Mouse (Mus musculus): ENCODE measurements at regions not wholly inside any gene's neighbourhood (a gene's known extent, or its start where the extent isn't known, plus 50 kb on each side); places are given as distances from the start of the nearest gene placed in this dataset.

- Histone ChIP-seq H3K9ac (replicated peaks; ENCODE audit: low read depth, low read length) (no peak overlapping the region), H3K36me3 (replicated peaks; ENCODE audit: control insufficient read depth, insufficient read depth, low read length) (no peaks in the 10 kb centered on the region), H3K4me1 (ENCODE audit: control insufficient read depth, insufficient read depth) (no peaks in the 10 kb centered on the region), H3K27ac (ENCODE audit: low read depth) (no peak overlapping the region), H3K9me3 (replicated peaks; ENCODE audit: control insufficient read depth, low read length) (no peaks in the 10 kb centered on the region), H3K4me2 (ENCODE audit: low read depth, low read length) (no peak overlapping the region), H3K4me3 (ENCODE audit: low read depth, low read length) (no peak overlapping the region), H3K27me3 (ENCODE audit: control insufficient read depth, insufficient read depth, low read length) (no peaks in the 10 kb centered on the region)
- TF ChIP-seq CTCF (IDR thresholded peaks at IDR 0.05; ENCODE audit: low read depth) (no peak), EP300 (IDR thresholded peaks at IDR 0.05; ENCODE audit: low read depth) (no peak)
- ATAC-seq (ENCODE audit: insufficient read depth, low read depth) (no peak), DNase-seq (ENCODE audit: low spot score) (no peak)
- WGBS, result 41% methylated on average over 1 of the region's 1 CpGs
These were observed 632.4 kb upstream of the Cdh5 start for GRCm38 (mm10) chr8:103469049-103469448.

GRCm38 (mm10) chr8:103470316-103470715 is 631.1 kb upstream of the Cdh5 start:
- Histone ChIP-seq H3K36me3 (replicated peaks; ENCODE audit: control insufficient read depth, insufficient read depth, low read length) (no peaks in the 10 kb centered on the region), H3K4me1 (ENCODE audit: control insufficient read depth, insufficient read depth) (no peaks in the 10 kb centered on the region), H3K27ac (ENCODE audit: low read depth) (no peak overlapping the region), H3K4me3 (ENCODE audit: low read depth, low read length) (no peak overlapping the region), H3K27me3 (ENCODE audit: control insufficient read depth, insufficient read depth, low read length) (no peaks in the 10 kb centered on the region), H3K4me2 (ENCODE audit: low read depth, low read length) (no peak overlapping the region), H3K9me3 (replicated peaks; ENCODE audit: control insufficient read depth, low read length) (no peaks in the 10 kb centered on the region), H3K9ac (replicated peaks; ENCODE audit: low read depth, low read length) (no peak overlapping the region)
- WGBS, result 48% methylated on average over 4 of the region's 4 CpGs
- no peak for TF ChIP-seq EP300 (IDR thresholded peaks at IDR 0.05; ENCODE audit: low read depth)
- no peak for TF ChIP-seq CTCF (IDR thresholded peaks at IDR 0.05; ENCODE audit: low read depth)
- ATAC-seq (ENCODE audit: insufficient read depth, low read depth) (no peak), DNase-seq (ENCODE audit: low spot score) (no peak)

- Histone ChIP-seq H3K4me1 (ENCODE audit: control insufficient read depth, insufficient read depth) (no peaks in the 10 kb centered on the region), H3K4me2 (ENCODE audit: low read depth, low read length) (no peak overlapping the region), H3K9ac (replicated peaks; ENCODE audit: low read depth, low read length) (no peak overlapping the region), H3K27me3 (ENCODE audit: control insufficient read depth, insufficient read depth, low read length) (no peaks in the 10 kb centered on the region), H3K4me3 (ENCODE audit: low read depth, low read length) (no peak overlapping the region), H3K27ac (ENCODE audit: low read depth) (no peak overlapping the region), H3K36me3 (replicated peaks; ENCODE audit: control insufficient read depth, insufficient read depth, low read length) (no peaks in the 10 kb centered on the region), H3K9me3 (replicated peaks; ENCODE audit: control insufficient read depth, low read length) (no peaks in the 10 kb centered on the region)
- no peak for ATAC-seq (ENCODE audit: insufficient read depth, low read depth)
- 79% methylated on average over 12 of the region's 12 CpGs for WGBS
- no peak for DNase-seq (ENCODE audit: low spot score)
- TF ChIP-seq EP300 (IDR thresholded peaks at IDR 0.05; ENCODE audit: low read depth), result no peak
- TF ChIP-seq CTCF (IDR thresholded peaks at IDR 0.05; ENCODE audit: low read depth), result no peak
These were observed 625.3 kb upstream of the Cdh5 start for GRCm38 (mm10) chr8:103475816-103476797.

- Histone ChIP-seq H3K27me3 (ENCODE audit: control insufficient read depth, insufficient read depth, low read length) (no peaks in the 10 kb centered on the region), H3K9ac (replicated peaks; ENCODE audit: low read depth, low read length) (no peak overlapping the region), H3K4me1 (ENCODE audit: control insufficient read depth, insufficient read depth) (no peaks in the 10 kb centered on the region), H3K36me3 (replicated peaks; ENCODE audit: control insufficient read depth, insufficient read depth, low read length) (no peaks in the 10 kb centered on the region), H3K9me3 (replicated peaks; ENCODE audit: control insufficient read depth, low read length) (no peaks in the 10 kb centered on the region), H3K4me2 (ENCODE audit: low read depth, low read length) (no peak overlapping the region), H3K27ac (ENCODE audit: low read depth) (no peak overlapping the region), H3K4me3 (ENCODE audit: low read depth, low read length) (no peak overlapping the region)
- ATAC-seq (ENCODE audit: insufficient read depth, low read depth), result no peak
- DNase-seq (ENCODE audit: low spot score), result no peak
- peak; percentile 19; the same call in 1 of the 2 replicates for TF ChIP-seq CTCF (IDR thresholded peaks at IDR 0.05; ENCODE audit: low read depth)
- no peak for TF ChIP-seq EP300 (IDR thresholded peaks at IDR 0.05; ENCODE audit: low read depth)
- 34% methylated on average over 6 of the region's 6 CpGs for WGBS
These were observed 619.2 kb upstream of the Cdh5 start for GRCm38 (mm10) chr8:103482033-103482720.

- no peak overlapping the region for H3K27ac ChIP-seq (ENCODE audit: low read depth)
- H3K36me3 ChIP-seq (replicated peaks; ENCODE audit: control insufficient read depth, insufficient read depth, low read length), result no peaks in the 10 kb centered on the region
- no peak for TF ChIP-seq CTCF (IDR thresholded peaks at IDR 0.05; ENCODE audit: low read depth)
- 80% methylated on average over 5 of the region's 5 CpGs for WGBS
- no peaks in the 10 kb centered on the region for H3K27me3 ChIP-seq (ENCODE audit: control insufficient read depth, insufficient read depth, low read length)
- no peaks in the 10 kb centered on the region for H3K4me1 ChIP-seq (ENCODE audit: control insufficient read depth, insufficient read depth)
- DNase-seq (ENCODE audit: low spot score) (no peak), ATAC-seq (ENCODE audit: insufficient read depth, low read depth) (no peak)
- H3K9ac ChIP-seq (replicated peaks; ENCODE audit: low read depth, low read length), result no peak overlapping the region
- H3K4me3 ChIP-seq (ENCODE audit: low read depth, low read length), result no peak overlapping the region
- no peak overlapping the region for H3K4me2 ChIP-seq (ENCODE audit: low read depth, low read length)
- H3K9me3 ChIP-seq (replicated peaks; ENCODE audit: control insufficient read depth, low read length), result no peaks in the 10 kb centered on the region
These were observed 616.0 kb upstream of the Cdh5 start for GRCm38 (mm10) chr8:103485441-103485840.
